Mouse (Mus musculus) cerebellum, postnatal 14 days (tissue): ENCODE data around the gene Qars.

Experiments used
- DNase-seq, 2 experiments: peaks; one replicate each; pipeline ENCODE4 v3.0.0; 2021; ENCODE audit warnings: mixed read lengths in 2 of 2

Qars gene

GRCm38 (mm10) chr9:108488403-108488802 is 19.1 kb upstream of the Qars start:
- peak in 1 of 2 experiments; percentile 7 for DNase-seq

DNA sequence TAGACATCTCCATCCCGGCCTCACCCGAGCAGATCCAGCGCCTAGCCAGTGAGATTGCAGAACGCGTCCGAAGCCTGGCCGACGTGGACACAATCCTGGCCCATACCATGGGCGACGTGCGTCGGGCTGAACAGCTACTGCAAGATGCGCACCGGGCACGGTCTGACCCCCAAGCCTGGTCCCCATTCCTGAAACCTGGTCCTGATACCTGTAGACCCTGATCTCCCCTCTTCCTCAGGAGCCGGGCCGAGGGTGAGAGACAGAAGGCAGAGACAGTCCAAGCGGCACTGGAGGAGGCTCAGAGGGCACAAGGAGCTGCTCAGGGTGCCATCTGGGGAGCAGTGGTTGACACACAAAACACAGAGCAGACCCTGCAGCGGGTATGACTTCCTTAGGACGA is 18.3 kb upstream of the Qars start:
- DNase-seq: peak in 1 of 2 experiments; percentile 11

GRCm38 (mm10) chr9:108489702-108490558 is 17.6 kb upstream of the Qars start:
- peak in 1 of 2 experiments; percentile 38 for DNase-seq

- peak; percentile 95 to 97 for DNase-seq
Measured at GRCm38 (mm10) chr9:108490559-108491285, 16.8 kb upstream of the Qars start, which contains the start of gene Usp19. Gene Usp19, plus strand, starts transcription at chr9:108490602.

GRCm38 (mm10) chr9:108491286-108491580 is 16.3 kb upstream of the Qars start:
- no peak for DNase-seq

DNA sequence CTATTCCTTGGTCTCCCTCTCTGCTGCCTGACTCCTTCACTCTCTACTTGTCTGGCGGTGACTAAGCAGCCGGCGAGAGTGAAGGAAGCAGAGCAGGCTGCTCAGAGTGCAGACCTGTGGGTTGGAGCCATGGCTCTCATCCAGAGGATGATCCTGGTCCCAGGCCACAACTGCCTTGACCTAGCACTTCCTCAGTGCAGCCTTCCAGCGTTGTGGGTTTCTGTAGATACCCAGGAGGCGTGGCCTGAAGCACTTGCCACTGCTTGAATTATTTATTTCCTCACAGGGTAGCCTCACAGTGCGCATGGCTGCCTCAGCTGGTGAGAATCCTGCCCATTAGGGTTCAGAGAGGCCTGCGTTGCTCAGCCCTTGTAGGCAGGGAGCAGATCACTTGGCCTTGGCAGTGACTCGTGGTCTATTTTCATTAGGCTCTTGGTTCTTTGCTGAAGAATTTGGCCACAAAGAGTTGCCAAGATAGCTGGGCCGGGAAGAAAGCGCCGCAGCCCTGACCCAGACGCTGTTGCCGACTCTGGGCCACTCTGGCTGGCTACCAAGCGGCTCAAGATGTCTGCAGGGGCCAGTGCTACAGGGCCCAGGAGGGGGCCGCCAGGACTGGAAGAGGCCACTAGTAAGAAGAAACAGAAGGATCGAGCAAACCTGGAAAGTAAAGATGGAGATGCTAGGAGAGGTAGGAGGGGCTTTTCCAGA is 15.3 kb upstream of the Qars start:
- peak in 1 of 2 experiments; percentile 19 for DNase-seq

DNA sequence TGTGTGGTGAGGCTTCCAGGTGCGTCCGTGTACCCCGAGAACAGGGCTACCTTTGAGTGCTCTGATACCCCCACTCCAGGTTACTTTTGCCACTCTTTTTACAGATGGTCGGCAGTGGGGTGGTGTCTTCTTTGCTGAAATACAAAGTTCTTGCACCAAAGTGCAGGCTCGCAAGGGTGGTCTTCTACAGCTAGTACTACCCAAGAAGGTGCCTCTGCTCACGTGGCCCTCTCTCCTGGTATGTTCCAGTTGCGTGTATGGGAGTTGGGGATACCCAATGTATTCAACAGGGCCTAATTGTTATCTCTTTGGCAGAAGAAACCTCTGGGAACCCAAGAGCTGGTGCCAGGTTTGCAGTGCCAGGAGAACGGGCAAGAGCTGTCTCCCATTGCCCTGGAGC is 14.3 kb upstream of the Qars start:
- peak in 1 of 2 experiments; percentile 2 for DNase-seq

- DNase-seq: peak in 1 of 2 experiments; percentile 10
Measured at GRCm38 (mm10) chr9:108494146-108494825, 13.2 kb upstream of the Qars start.

DNA sequence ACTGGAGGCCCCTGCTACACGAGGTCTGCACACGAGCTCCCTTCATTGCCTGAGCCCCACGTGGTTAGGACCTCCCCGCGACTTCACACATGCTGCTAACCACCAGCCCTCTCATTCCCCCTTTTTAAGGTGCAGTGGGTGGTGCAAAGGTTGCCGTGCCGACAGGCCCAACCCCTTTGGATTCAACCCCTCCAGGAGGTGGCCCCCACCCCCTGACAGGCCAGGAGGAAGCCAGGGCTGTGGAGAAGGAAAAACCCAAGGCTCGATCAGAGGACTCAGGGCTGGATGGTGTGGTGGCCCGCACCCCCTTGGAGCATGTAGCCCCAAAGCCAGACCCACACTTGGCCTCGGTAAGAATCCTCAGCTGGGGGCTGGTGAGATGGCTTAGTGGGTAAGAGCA is 12.6 kb upstream of the Qars start:
- peak in 1 of 2 experiments; percentile 4 for DNase-seq

DNA sequence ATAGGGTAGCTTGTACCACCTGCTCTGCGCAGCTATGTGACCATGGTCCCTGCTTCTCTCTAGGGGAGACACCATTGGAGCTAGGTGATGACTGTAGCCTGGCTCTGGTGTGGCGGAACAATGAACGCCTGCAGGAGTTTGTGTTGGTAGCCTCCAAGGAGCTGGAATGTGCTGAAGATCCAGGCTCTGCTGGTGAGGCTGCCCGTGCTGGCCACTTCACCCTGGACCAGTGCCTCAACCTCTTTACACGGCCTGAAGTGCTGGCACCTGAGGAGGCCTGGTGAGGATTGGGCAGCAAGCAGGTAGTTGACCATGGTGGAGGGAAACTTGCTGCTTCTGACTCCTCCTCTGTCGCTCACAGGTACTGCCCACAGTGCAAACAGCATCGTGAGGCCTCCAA is 8.3 kb upstream of the Qars start:
- no peak for DNase-seq

DNA sequence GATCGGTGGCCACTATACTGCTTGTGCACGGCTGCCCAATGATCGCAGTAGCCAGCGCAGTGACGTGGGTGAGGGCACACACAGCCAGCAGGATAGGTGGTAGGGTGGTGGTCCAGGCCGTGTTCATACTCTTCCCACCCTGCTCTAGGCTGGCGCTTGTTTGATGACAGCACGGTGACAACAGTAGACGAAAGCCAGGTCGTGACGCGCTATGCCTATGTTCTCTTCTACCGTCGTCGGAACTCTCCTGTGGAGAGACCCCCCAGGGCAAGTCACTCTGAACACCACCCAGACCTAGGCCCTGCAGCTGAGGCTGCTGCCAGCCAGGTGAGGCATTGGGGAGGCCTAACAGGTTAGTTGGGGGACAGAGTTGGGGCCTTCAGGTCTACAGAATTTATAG is 7.6 kb upstream of the Qars start:
- no peak for DNase-seq

DNA sequence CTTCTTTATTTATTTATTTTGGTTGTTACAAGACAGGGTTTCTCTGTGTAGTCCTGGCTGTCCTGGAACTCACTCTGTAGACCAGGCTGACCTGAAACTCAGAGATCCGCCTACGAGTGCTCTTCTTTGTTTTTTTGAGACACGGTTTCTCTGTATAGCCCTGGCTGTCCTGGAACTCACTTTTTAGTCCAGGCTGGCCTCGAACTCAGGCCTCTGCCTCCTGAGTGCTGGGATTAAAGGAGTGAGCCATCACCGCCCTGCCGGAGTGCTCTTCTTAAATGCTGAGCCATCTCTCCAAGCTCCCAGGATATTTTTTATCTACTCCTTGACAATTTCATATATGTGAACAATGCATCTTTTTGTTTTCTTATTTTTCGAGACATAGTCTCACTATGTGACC is 605 bp upstream of the Qars start:
- DNase-seq: no peak

GRCm38 (mm10) chr9:108508776-108509175 is 1.3 kb downstream of the Qars start:
- DNase-seq: no peak

GRCm38 (mm10) chr9:108516380-108517251 is 9.1 kb downstream of the Qars start, which contains the start of gene Qrich1:
Gene Qrich1, plus strand, starts transcription at chr9:108516806.
- DNase-seq: peak; percentile 95 to 97

DNA sequence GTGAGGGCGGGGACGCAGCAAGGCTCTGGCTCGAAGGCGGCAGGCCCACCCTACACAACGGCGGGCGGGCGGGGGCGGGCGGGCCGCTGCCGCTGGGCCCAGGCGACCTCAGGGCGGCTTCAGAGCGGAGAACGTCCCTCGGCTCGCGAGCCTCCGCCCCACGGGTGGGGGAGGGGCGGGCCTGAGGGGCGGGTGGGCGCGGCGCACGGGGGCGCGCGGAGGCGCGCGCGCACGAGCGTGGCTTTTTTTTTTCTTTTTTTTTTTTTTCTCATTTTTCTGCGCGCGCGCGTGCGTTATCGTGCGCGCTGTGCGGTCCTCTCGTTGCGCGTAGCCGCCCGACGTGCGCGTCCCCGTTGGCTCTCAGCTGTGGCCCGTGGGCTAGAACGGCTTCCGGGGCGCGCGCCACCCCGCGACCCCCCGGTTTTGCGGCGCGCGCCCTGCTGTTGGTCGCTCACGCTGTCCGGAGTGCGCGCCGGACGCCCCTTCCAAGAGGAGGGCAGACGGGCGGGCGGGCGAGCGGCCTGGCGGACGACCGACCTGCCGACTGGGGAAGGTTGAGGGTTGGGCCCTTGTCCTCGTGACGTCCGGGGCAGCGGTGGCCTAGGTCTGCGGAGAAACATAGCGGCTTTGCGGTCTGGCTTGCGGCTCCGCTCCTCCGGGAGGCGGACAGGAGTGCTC is 9.9 kb downstream of the Qars start:
- DNase-seq: peak; percentile 92

GRCm38 (mm10) chr9:108517931-108518332 is 10.4 kb downstream of the Qars start:
- no peak for DNase-seq

DNA sequence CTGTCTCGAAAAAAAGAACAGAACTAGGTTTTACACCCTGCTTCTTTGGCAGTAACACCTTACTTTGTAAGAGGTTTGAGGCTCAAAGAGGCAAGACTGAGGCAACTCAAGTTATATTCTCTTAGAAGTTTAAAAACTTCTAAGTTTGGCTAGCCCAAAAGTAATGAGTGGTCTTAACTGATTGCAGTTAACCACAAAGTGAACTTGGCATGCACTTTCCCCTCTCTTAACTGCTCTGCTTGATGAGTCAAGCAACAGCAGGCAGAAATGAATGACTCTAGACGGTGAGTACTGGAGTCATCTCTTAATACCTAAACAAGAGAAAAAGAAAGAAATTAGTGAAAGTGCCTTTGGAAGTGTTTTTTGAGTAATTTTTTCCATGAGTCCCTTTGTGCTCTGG is 14.1 kb downstream of the Qars start:
- DNase-seq: no peak

- no peak for DNase-seq
Measured at GRCm38 (mm10) chr9:108523341-108523740, 15.8 kb downstream of the Qars start.

DNA sequence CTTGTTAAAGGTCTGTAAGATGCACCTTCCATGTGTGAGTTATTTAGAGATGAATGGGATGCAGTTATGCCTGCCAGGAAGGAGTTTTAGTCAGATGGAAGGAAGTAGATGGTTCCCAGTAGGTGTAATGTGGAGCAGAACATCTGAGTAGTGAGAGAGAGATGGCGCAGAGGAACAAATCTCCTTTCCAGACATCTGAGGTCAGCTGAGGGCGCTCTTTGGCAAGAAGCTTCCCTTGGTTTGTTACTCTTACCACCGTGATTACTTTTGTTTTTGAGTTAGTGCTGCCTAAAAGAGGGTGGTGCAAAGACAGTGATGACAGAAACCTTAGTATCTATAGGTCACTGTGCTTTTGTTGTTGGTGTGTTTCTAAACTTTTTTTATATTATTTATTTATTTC is 17.9 kb downstream of the Qars start:
- no peak for DNase-seq

DNA sequence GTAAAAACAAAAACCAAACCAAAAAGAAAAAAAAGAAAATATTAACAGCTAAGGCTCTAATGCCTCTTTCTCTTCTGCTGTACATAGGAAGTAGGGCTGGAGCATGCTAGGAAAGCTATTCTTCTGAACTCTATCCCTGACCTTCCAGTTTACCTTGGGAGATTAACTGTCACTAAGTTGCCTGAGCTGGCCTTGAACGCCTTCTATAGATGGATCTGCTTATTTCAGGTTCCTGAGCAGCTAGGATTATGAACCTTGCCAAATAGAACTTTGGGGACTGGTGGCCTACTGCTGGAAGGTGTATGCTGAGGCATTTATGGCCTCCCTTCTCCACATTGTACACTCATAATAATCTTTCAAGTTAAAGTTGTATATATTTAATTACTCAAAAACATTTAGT is 23.4 kb downstream of the Qars start:
- DNase-seq: no peak

GRCm38 (mm10) chr9:108531496-108531895 is 24.0 kb downstream of the Qars start:
- DNase-seq: no peak
